Mouse (Mus musculus): ENCODE data around the gene Top3b. TPM values are rescaled to one million over a fixed set of nuclear protein-coding genes. Genes with fewer than 3 reads are reported as not detected.

The Top3b gene
- 24.5 TPM for polyA plus RNA-seq (2014; fragmentation: Illumina TruSeq; extraction: RNeasy Lipid Tissue Mini Kit (QIAGEN cat#74804); ENCODE audit: insufficient read depth, low read depth, low replicate concordance)

GRCm38 (mm10) chr16:16870617-16871331 is at the start of gene Top3b, which contains the start of gene Vpreb1:
Top3b (plus strand) TSS chr16:16870736.
Vpreb1 (minus strand) TSS chr16:16870843.

DNA sequence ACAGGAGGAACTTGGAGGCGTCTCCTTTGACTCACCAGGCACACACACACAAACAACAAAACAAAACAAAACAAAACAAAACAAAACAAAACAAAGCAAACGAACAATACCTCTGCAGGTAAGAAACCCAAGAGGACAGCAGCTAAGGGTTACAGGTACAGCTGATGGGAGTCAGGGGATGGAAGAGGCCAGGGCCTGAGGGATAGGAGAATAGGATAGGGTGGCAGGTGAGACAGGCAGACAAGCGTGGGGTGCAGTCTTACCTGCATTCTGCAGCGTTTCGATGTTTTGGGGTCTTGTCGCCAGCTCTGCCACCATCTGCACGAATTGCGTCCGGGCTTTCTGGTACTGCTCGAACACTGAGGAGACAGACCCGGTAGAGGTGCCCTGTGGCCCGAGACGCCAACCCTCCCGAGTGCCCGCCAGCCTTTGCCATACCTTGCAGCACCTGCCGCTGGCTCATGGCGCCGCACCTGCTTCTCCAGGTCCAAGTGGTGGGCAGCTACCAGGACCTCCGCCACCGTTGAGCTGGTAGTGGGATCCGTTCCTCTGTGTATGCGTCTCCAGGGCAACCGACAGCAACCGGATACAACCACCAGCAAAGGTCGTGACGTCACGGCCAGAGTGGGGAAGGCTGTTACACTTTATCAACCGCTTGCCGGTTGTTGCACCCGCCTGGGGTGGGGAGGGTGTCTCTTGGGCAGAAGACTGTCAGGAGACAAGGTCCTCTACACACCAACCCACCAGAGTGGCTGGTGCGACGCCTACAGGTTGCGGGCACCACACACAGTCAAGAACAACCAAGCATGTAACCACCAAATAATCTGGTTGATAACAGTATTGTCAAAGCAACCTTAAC is 41.5 kb upstream of the Top3b start, which contains the start of gene Spag6l:
Gene Spag6l, minus strand, starts transcription at position 700 of the 859 bp plus-strand sequence.

GRCm38 (mm10) chr16:16863978-16864377 is 6.6 kb upstream of the Top3b start, which contains the start of gene Igll1:
Igll1 (minus strand) TSS chr16:16863985.

DNA sequence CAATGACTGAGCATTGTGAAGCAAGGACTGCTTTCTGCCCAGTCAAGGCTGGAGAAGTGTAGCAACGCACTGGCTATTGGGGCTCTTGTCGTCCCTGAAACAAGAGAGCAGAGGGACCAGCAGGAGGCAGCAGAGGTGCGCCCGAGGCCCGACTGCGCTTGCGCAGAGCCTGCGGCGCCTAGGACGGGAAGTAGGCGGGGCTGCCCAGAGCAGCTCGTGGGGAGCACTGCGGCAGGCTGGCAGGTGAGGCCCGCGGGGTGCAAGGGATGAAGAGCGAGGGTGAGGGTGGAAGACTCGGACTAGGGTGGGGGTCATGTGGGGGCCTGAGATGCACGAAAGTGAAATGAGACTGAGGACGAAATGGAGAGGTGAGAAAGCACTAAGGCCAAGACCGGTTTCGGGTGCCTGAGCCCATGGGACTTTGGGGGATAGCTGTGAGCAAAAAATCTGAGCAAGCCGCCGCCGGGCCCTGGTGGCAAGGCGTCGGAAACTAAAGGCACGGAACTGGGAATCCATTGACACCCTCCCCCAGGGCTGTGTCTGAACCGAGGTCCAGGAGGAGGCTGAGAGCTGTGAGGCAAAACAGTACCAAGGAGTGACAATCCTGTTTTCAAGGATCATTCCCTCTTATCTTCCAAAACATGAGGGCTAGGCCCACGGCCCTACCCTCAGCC is 26.0 kb downstream of the Top3b start, which contains the start of gene Ppm1f:
Gene Ppm1f, plus strand, starts transcription at position 88 of the 674 bp plus-strand sequence.

Other genes starting within 250 kb of the Top3b start
- not detected for gene Olfr19, start 194.3 kb upstream of the Top3b start, polyA plus RNA-seq (2014; fragmentation: Illumina TruSeq; extraction: RNeasy Lipid Tissue Mini Kit (QIAGEN cat#74804); ENCODE audit: insufficient read depth, low read depth, low replicate concordance)
- 8.5 TPM for gene Spag6l, start 41.3 kb upstream of the Top3b start, polyA plus RNA-seq (2014; fragmentation: Illumina TruSeq; extraction: RNeasy Lipid Tissue Mini Kit (QIAGEN cat#74804); ENCODE audit: insufficient read depth, low read depth, low replicate concordance)
- not detected for gene Igll1, start 6.8 kb upstream of the Top3b start, polyA plus RNA-seq (2014; fragmentation: Illumina TruSeq; extraction: RNeasy Lipid Tissue Mini Kit (QIAGEN cat#74804); ENCODE audit: insufficient read depth, low read depth, low replicate concordance)
- 2.2 TPM for gene Vpreb1, start 107 bp downstream of the Top3b start, polyA plus RNA-seq (2014; fragmentation: Illumina TruSeq; extraction: RNeasy Lipid Tissue Mini Kit (QIAGEN cat#74804); ENCODE audit: insufficient read depth, low read depth, low replicate concordance)
- 31.5 TPM for gene Ppm1f, start 25.7 kb downstream of the Top3b start, polyA plus RNA-seq (2014; fragmentation: Illumina TruSeq; extraction: RNeasy Lipid Tissue Mini Kit (QIAGEN cat#74804); ENCODE audit: insufficient read depth, low read depth, low replicate concordance)
- 47.7 TPM for gene Mapk1, start 112.6 kb downstream of the Top3b start, polyA plus RNA-seq (2014; fragmentation: Illumina TruSeq; extraction: RNeasy Lipid Tissue Mini Kit (QIAGEN cat#74804); ENCODE audit: insufficient read depth, low read depth, low replicate concordance)
- gene Ypel1, start 199.0 kb downstream of the Top3b start, polyA plus RNA-seq (2014; fragmentation: Illumina TruSeq; extraction: RNeasy Lipid Tissue Mini Kit (QIAGEN cat#74804); ENCODE audit: insufficient read depth, low read depth, low replicate concordance) = 2.1 TPM
- 38.8 TPM for gene Ppil2, start 240.5 kb downstream of the Top3b start, polyA plus RNA-seq (2014; fragmentation: Illumina TruSeq; extraction: RNeasy Lipid Tissue Mini Kit (QIAGEN cat#74804); ENCODE audit: insufficient read depth, low read depth, low replicate concordance)

All from lung, adult 10 weeks (tissue).